Mouse (Mus musculus) limb, embryonic 10.5 days (tissue): ENCODE measurements around the gene Pcyt1a. TPM values are rescaled to one million over a fixed set of nuclear protein-coding genes. Genes with fewer than 3 reads are reported as not detected.

Experiments
- DNase-seq: peaks from one replicate; pipeline ENCODE4 v3.0.0-alpha.2; 2017; ENCODE audit warnings: low spot score
- H3K27ac ChIP-seq: fragments of 300-500 bp; sonication (generic); 2 replicates; pipeline ENCODE4 v1.5.1; 2016; ENCODE audit warnings: mild to moderate bottlenecking
- H3K27me3 ChIP-seq: fragments of 300-500 bp; sonication (generic); 2 replicates; pipeline ENCODE4 v1.6.1; 2016; ENCODE audit warnings: low read depth, mild to moderate bottlenecking; ENCODE audit not compliant: poor library complexity, severe bottlenecking
- H3K36me3 ChIP-seq: fragments of 300-500 bp; sonication (generic); 2 replicates; pipeline ENCODE4 v1.6.1; 2016; ENCODE audit warnings: mild to moderate bottlenecking, moderate library complexity
- H3K4me1 ChIP-seq: fragments of 300-500 bp; sonication (generic); 2 replicates; pipeline ENCODE4 v1.6.1; 2016
- H3K4me3 ChIP-seq: fragments of 300-500 bp; sonication (generic); 2 replicates; pipeline ENCODE4 v1.5.1; 2016; ENCODE audit warnings: mild to moderate bottlenecking, moderate library complexity
- H3K9me3 ChIP-seq: fragments of 300-500 bp; sonication (generic); replicated peaks from 2 replicates; pipeline ENCODE4 v1.6.1; 2016; ENCODE audit warnings: mild to moderate bottlenecking
- WGBS: fragments of 180-500 bp; shearing (Covaris S2); methylation state at CpG from one replicate; pipeline ENCODE4 v1.1.7; 2016; 5-methylcytosine and 5-hydroxymethylcytosine counted together
- polyA plus RNA-seq: library from polyadenylated mRNA; unstranded; fragments of >200 nt; fragmentation: Nextera tagmentation; extraction: Ambion mirVana; gene quantifications from 2 replicates; pipeline ENCODE4 v1.2.1, GENCODE M21; 2016

The Pcyt1a gene
- polyA plus RNA-seq, 1 experiment from 2014 or later: 38.6 TPM

DNA sequence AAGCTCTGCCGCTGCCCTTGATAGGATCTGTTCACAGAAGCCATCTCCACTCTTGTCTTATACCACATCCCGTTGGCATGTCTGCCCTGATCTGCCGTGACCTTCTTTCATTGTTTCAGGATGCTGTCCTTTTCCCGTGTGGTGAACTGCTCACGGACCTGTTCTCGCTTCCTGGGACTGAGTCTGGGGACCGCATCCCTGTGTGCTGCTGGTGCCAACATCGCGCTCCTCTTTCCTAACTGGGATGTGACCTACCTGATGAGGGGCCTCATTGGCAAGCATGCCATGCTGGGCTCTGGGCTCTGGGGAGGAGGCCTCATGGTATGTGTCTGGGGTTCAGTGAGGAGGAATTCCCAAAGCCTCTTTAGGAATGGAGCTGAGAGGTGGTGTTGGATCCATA is 25.0 kb upstream of the Pcyt1a start:
- Histone ChIP-seq H3K9me3 (no peaks in the 10 kb centered on the region), H3K27me3 (no peaks in the 10 kb centered on the region), H3K36me3 (no peaks in the 10 kb centered on the region), H3K27ac (no peak overlapping the region), H3K4me3 (no peak overlapping the region), H3K4me1 (peaks cover 12% of the 10 kb centered on the region)
- DNase-seq: no peak
- 92% methylated on average over 9 of the region's 9 CpGs for WGBS

DNA sequence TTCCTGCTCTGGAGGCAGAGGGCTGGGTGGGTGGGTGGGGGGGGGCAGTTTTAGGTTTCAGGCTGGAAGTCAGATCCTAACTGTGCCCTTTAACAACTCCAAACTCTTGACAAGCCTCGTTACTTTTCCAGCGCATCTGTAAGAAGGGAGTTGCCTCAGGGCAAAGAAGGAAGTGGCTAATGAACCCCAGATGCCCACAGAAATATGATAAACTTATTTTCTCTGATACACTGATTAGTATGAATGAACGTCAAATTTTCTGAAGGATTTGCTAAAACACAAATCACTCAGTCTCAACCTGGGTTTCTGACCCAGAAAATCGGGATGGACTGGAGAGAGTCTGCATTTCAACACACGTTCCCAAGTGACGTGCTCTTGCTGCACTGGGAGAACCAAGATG is 24.1 kb upstream of the Pcyt1a start:
- DNase-seq: no peak
- Histone ChIP-seq H3K4me3 (no peak overlapping the region), H3K4me1 (peaks cover 12% of the 10 kb centered on the region), H3K9me3 (no peaks in the 10 kb centered on the region), H3K36me3 (no peaks in the 10 kb centered on the region), H3K27ac (no peak overlapping the region), H3K27me3 (no peaks in the 10 kb centered on the region)
- WGBS: 67% methylated on average over 6 of the region's 6 CpGs

- Histone ChIP-seq H3K9me3 (no peaks in the 10 kb centered on the region), H3K4me3 (no peak overlapping the region), H3K27ac (no peak overlapping the region), H3K27me3 (no peaks in the 10 kb centered on the region), H3K36me3 (no peaks in the 10 kb centered on the region), H3K4me1 (peaks cover 12% of the 10 kb centered on the region)
- 82% methylated on average over 10 of the region's 10 CpGs for WGBS
- no peak for DNase-seq
These were observed 23.0 kb upstream of the Pcyt1a start for GRCm38 (mm10) chr16:32407730-32408129.

- 74% methylated on average over 1 of the region's 1 CpGs for WGBS
- Histone ChIP-seq H3K27ac (no peak overlapping the region), H3K36me3 (no peaks in the 10 kb centered on the region), H3K27me3 (no peaks in the 10 kb centered on the region), H3K4me1 (peaks cover 14% of the 10 kb centered on the region), H3K9me3 (no peaks in the 10 kb centered on the region), H3K4me3 (no peak overlapping the region)
- no peak for DNase-seq
These were observed 13.3 kb upstream of the Pcyt1a start for GRCm38 (mm10) chr16:32417457-32417856.

DNA sequence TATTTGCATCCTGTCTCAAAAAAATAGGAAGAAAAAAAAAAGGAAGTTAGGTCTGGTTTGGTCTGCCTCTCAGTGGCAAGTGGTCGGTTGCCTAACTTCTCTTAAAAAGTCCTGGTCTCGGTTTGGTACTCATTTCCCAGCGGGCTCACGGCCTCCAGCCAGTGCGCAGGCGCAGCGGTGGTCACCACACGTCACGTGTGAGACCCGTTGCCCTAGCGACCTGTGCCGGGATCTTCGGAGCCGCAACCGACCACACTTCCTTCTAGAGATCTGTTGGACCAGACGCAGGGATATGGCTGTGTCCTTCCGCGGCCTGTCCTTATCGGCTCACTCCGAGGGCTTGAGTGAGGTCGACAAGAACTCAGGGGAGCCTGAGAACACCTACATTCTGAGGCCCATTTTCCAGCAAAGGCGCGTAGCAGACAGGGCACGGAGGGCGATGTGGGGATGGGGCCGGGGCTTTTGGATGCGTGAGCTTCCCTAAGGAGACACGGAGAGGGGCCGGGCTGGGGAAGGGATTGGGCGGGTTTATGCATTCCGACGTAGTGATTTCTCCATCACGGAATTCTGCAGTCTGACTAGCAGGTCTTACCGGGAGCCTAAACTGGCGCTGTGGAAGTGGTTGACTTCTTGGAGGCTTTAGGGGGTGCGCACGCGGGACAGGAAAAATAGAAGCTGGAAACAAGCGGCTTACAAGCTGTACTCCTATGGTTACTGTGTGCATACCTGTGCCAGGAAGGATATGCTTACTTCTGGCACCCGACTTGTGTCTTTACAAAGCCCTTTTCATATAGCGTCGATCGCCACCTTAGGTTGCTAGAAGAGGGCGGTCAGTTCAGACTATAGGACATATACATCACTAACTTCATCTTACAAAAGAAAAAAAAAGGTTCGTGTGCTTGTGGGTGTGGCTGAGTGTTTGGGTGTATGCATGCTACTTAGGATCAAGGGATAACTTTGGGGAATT is 10.9 kb upstream of the Pcyt1a start, which contains the start of gene Tctex1d2:
TSS of gene Tctex1d2 (plus strand) at position 186 of the 967 bp plus-strand sequence.
- peak within 1 kb of the TSS; percentile 71 for H3K4me3 ChIP-seq
- no peaks in the 10 kb centered on the region for H3K36me3 ChIP-seq
- peak; percentile 97 for DNase-seq
- H3K4me1 ChIP-seq: peaks cover 14% of the 10 kb centered on the region
- WGBS: 1% methylated on average over 45 of the region's 45 CpGs
- H3K27ac ChIP-seq: peak within 1 kb of the TSS; percentile 92
- no peaks in the 10 kb centered on the region for H3K27me3 ChIP-seq
- no peaks in the 10 kb centered on the region for H3K9me3 ChIP-seq

- WGBS: 79% methylated on average over 3 of the region's 3 CpGs
- Histone ChIP-seq H3K9me3 (no peaks in the 10 kb centered on the region), H3K4me1 (peaks cover 14% of the 10 kb centered on the region), H3K27ac (no peak overlapping the region), H3K27me3 (no peaks in the 10 kb centered on the region), H3K4me3 (no peak overlapping the region), H3K36me3 (0 out of 2 replicates have a peak, but pooled peaks cover 3% of the 10 kb centered on the region)
- DNase-seq: no peak
These were observed 3.2 kb upstream of the Pcyt1a start for GRCm38 (mm10) chr16:32427506-32427905.

DNA sequence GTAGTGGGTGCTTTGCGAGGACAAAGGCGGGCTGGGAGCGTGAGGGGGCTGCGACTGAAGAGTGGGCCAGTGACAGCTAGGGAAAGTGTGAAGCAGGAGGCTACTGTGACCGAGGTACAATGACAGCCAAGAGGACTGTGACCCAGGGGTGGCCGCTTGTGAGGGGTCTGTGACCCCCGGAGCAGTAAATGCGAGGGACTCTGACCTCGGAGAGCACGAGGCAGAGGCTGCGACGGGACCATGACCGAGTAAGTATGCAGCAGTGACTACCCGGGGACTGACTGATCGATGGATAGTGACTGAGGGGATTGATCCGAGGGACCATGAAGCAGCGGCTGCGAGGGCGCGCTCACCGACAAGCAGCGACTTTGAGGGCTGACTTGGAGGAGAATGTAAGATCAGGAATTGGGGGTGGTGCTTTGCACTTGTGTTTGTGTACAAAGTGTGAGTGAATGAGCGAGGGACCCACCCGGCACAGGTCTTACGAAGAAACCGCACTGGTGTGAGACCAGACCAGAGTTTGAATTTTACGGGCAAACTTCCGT is 398 bp downstream of the Pcyt1a start:
- Histone ChIP-seq H3K27me3 (no peaks in the 10 kb centered on the region), H3K9me3 (no peaks in the 10 kb centered on the region), H3K4me3 (peak overlapping the region; percentile 89), H3K36me3 (0 out of 2 replicates have a peak, but pooled peaks cover 3% of the 10 kb centered on the region), H3K4me1 (peaks cover 14% of the 10 kb centered on the region), H3K27ac (peak overlapping the region; percentile 93)
- 3% methylated on average over 28 of the region's 28 CpGs for WGBS
- DNase-seq: no peak

DNA sequence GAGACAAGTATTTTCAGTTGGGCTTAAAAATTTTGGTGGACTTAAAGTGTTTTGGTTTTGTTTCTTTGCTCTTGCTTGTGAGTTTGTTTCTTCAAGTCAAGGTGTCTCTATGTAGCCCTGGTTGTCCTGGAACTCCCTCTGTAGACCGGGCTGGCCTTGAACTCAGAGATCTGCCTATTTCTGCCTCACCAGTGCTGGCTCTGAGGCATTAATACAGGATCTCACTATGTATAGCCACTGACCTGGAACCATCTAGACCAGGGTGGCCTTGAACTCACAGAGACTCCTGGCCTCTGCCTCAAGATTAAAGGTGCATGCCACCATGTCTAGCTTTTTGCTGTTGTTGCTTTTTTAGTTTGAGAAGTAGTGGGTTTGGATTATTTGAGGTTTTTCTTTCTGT is 1.2 kb downstream of the Pcyt1a start:
- H3K27ac ChIP-seq: no peak overlapping the region
- H3K4me3 ChIP-seq: peak overlapping the region; percentile 89; the same call in 1 of the 2 replicates
- 90% methylated on average over 1 of the region's 1 CpGs for WGBS

DNA sequence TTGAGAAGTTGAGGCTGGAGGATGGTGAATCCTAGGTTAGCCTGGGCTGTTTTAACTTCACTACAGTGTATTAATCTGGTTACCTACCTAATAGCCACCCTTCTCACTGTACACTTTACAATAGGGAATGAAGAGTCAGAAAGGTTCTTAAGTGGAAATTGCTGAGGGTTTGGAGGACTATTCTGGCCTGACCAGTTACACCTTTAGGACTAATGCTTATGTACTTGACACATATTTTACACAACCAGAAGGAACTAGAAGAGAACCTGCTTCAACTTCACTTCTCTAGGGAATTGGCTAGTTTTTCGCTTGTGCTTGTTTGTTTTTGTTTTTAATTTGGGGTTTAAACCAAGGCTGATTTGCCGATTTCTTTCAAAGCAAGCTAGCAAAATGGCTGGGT is 2.4 kb downstream of the Pcyt1a start:
- WGBS: 84% methylated on average over 2 of the region's 2 CpGs

More for the DNA sequence above, 1.2 kb downstream of the Pcyt1a start:
- Histone ChIP-seq H3K27me3 (no peaks in the 10 kb centered on the region), H3K36me3 (0 out of 2 replicates have a peak, but pooled peaks cover 3% of the 10 kb centered on the region), H3K4me1 (peaks cover 17% of the 10 kb centered on the region), H3K9me3 (no peaks in the 10 kb centered on the region)
- no peak for DNase-seq

GRCm38 (mm10) chr16:32434066-32434465 is 3.3 kb downstream of the Pcyt1a start:
- Histone ChIP-seq H3K9me3 (no peaks in the 10 kb centered on the region), H3K27me3 (no peaks in the 10 kb centered on the region), H3K36me3 (no peaks in the 10 kb centered on the region), H3K4me3 (no peak overlapping the region), H3K4me1 (peaks cover 32% of the 10 kb centered on the region), H3K27ac (no peak overlapping the region)
- 60% methylated on average over 6 of the region's 6 CpGs for WGBS
- no peak for DNase-seq

More for the DNA sequence above, 2.4 kb downstream of the Pcyt1a start:
- Histone ChIP-seq H3K9me3 (no peaks in the 10 kb centered on the region), H3K4me1 (peaks cover 26% of the 10 kb centered on the region), H3K27ac (no peak overlapping the region), H3K36me3 (no peaks in the 10 kb centered on the region), H3K4me3 (no peak overlapping the region), H3K27me3 (no peaks in the 10 kb centered on the region)
- no peak for DNase-seq

DNA sequence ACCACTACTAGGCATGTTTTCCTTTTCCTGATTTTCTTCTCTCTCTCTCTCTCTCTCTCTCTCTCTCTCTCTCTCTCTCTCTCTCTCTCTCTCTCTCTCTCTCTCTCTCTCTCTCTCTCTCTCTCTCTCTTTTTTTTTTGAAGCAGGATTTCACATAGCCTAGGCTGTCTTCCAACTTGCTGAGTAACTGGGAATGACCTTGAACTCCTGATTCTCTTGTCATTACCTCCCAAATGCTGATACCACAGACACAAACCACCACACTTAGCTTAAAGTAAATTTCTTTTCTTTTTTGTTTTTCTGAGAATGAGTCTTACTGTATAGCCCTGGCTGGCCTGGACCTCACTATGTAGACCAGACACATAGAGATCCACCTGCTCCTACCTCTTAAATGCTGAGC is 4.0 kb downstream of the Pcyt1a start:
- Histone ChIP-seq H3K27me3 (no peaks in the 10 kb centered on the region), H3K9me3 (no peaks in the 10 kb centered on the region), H3K27ac (no peak overlapping the region), H3K4me3 (no peak overlapping the region), H3K4me1 (peaks cover 31% of the 10 kb centered on the region), H3K36me3 (peaks cover under 1% of the 10 kb centered on the region; the same call in 1 of the 2 replicates)
- DNase-seq: no peak

GRCm38 (mm10) chr16:32436657-32437056 is 5.9 kb downstream of the Pcyt1a start:
- Histone ChIP-seq H3K27me3 (no peaks in the 10 kb centered on the region), H3K36me3 (peaks cover 15% of the 10 kb centered on the region; the same call in 1 of the 2 replicates), H3K4me3 (no peak overlapping the region), H3K4me1 (peaks cover 19% of the 10 kb centered on the region), H3K9me3 (no peaks in the 10 kb centered on the region), H3K27ac (no peak overlapping the region)
- WGBS: 71% methylated on average over 1 of the region's 1 CpGs
- DNase-seq: no peak

DNA sequence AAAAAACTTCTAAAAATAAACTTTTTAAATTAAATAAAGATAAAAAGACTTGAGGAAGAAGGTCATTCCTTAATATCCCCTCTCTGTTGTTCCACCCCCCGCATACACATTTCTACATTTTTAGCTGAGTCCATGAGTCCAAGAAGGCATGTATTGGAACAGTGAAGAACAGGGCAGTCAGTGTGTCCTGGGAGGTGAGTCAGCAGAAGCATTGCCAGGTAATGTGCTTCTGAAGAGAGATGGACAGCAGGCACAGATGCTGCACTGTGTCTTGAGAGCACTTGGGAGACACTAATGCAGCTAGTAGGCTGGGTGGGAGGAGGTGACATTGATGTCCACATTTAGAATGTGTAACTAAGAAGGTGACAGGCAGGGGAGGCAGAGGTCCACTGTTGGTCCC is 6.5 kb downstream of the Pcyt1a start:
- no peak overlapping the region for H3K4me3 ChIP-seq
- peaks cover 18% of the 10 kb centered on the region for H3K4me1 ChIP-seq
- no peaks in the 10 kb centered on the region for H3K9me3 ChIP-seq
- 95% methylated on average over 1 of the region's 1 CpGs for WGBS
- H3K27ac ChIP-seq: no peak overlapping the region
- no peaks in the 10 kb centered on the region for H3K27me3 ChIP-seq
- DNase-seq: no peak
- H3K36me3 ChIP-seq: peaks cover 19% of the 10 kb centered on the region; the same call in 1 of the 2 replicates
